Mouse (Mus musculus) hindbrain, postnatal 0 days (tissue): ENCODE measurements around the gene Nolc1. TPM values are rescaled to one million over a fixed set of nuclear protein-coding genes. Genes with fewer than 3 reads are reported as not detected.

Experiments
- ATAC-seq: fragments of 200-750 bp; cut with Nextera tagmentation; 2 replicates; pipeline ENCODE4 v1.8.0; 2017; ENCODE audit warnings: mild to moderate bottlenecking, moderate TSS enrichment, moderate library complexity
- DNase-seq: peaks from one replicate; pipeline ENCODE4 v3.0.0-alpha.2; 2015; ENCODE audit warnings: low spot score
- H3K27ac ChIP-seq: fragments of 300-500 bp; sonication (generic); 2 replicates; pipeline ENCODE4 v1.5.1; 2014; ENCODE audit warnings: mild to moderate bottlenecking
- H3K27me3 ChIP-seq: fragments of 300-500 bp; sonication (generic); 2 replicates; pipeline ENCODE4 v1.6.1; 2014; ENCODE audit warnings: low read length, mixed read lengths; ENCODE audit not compliant: insufficient read depth
- H3K36me3 ChIP-seq: fragments of 300-500 bp; sonication (generic); 2 replicates; pipeline ENCODE4 v1.6.1; 2014; ENCODE audit warnings: low read length, mixed read lengths; ENCODE audit not compliant: insufficient read depth
- H3K4me1 ChIP-seq: fragments of 300-500 bp; sonication (generic); 2 replicates; pipeline ENCODE4 v1.6.1; 2014; ENCODE audit warnings: antibody characterized with exemption, low read length, mixed read lengths; ENCODE audit not compliant: insufficient read depth
- H3K4me2 ChIP-seq: fragments of 300-500 bp; sonication (generic); 2 replicates; pipeline ENCODE4 v1.6.1; 2014; ENCODE audit warnings: low read depth, mild to moderate bottlenecking, low read length, moderate library complexity, mixed read lengths
- H3K4me3 ChIP-seq: fragments of 300-500 bp; sonication (generic); 2 replicates; pipeline ENCODE4 v1.5.1; 2014; ENCODE audit warnings: low read length
- H3K9ac ChIP-seq: fragments of 300-500 bp; sonication (generic); replicated peaks from 2 replicates; pipeline ENCODE4 v1.6.1; 2014; ENCODE audit warnings: mild to moderate bottlenecking, low read length, moderate library complexity, mixed read lengths
- H3K9me3 ChIP-seq: fragments of 300-500 bp; sonication (generic); 2 replicates; pipeline ENCODE4 v1.6.1; 2016; ENCODE audit warnings: low read length, mixed read lengths
- CTCF ChIP-seq: IDR thresholded peaks from 2 replicates; pipeline ENCODE4 v1.5.1; 2016; ENCODE audit warnings: antibody characterized with exemption, control low read depth, low read depth
- WGBS: fragments of 180-500 bp; shearing (Covaris S2); extraction: QIAGEN DNeasy Blood & Tissue Kit; methylation state at CpG from one replicate; pipeline ENCODE4 v1.1.7; 2014; 5-methylcytosine and 5-hydroxymethylcytosine counted together
- polyA plus RNA-seq: library from polyadenylated mRNA; unstranded; fragments of >200 nt; fragmentation: Nextera tagmentation; extraction: Ambion mirVana; gene quantifications from 2 replicates; pipeline ENCODE4 v1.2.1, GENCODE M21; 2015
- total RNA-seq: library from RNA; depleted of rRNA; stranded (reverse); fragments of >200 nt; gene quantifications from 2 replicates; pipeline ENCODE4 v1.2.3, GENCODE M21; 2014; rRNA removed

The Nolc1 gene
- total and polyA plus RNA-seq, 2 experiments from 2014 or later: 26.9 to 61.6 TPM

- peak overlapping the region; percentile 50; the same call in 1 of the 2 replicates for H3K4me2 ChIP-seq
- H3K9me3 ChIP-seq: no peaks in the 10 kb centered on the region
Measured at GRCm38 (mm10) chr19:46131283-46131682, 55.6 kb downstream of the Nolc1 start.

GRCm38 (mm10) chr19:46131694-46132525 lies 56.2 kb downstream of the Nolc1 start, which contains the start of gene Elovl3:
Elovl3 (plus strand) TSS chr19:46131897.
- no peak for TF ChIP-seq CTCF
- Histone ChIP-seq H3K4me3 (peak within 1 kb of the TSS; percentile 26), H3K4me2 (peak within 1 kb of the TSS; percentile 50), H3K9ac (no peak within 1 kb of the TSS), H3K4me1 (peaks cover 17% of the 10 kb centered on the region; the same call in 1 of the 2 replicates), H3K27ac (no peak within 1 kb of the TSS), H3K9me3 (no peaks in the 10 kb centered on the region), H3K36me3 (no peaks in the 10 kb centered on the region), H3K27me3 (peaks cover 29% of the 10 kb centered on the region)
- ATAC-seq (no peak), DNase-seq (peak; percentile 15)
- whole genome bisulfite sequencing: 3% methylated on average over 31 of the region's 31 CpGs

More at GRCm38 (mm10) chr19:46131283-46131682, 55.6 kb downstream of the Nolc1 start:
- peak overlapping the region; percentile 26 for H3K4me3 ChIP-seq
- peaks cover 11% of the 10 kb centered on the region; the same call in 1 of the 2 replicates for H3K4me1 ChIP-seq
- WGBS: 9% methylated on average over 8 of the region's 8 CpGs
- no peak overlapping the region for H3K9ac ChIP-seq
- H3K27me3 ChIP-seq: peaks cover 25% of the 10 kb centered on the region
- no peaks in the 10 kb centered on the region for H3K36me3 ChIP-seq
- DNase-seq (no peak), ATAC-seq (no peak)
- TF ChIP-seq CTCF: no peak
- H3K27ac ChIP-seq: no peak overlapping the region

- no peaks in the 10 kb centered on the region for H3K36me3 ChIP-seq
- no peaks in the 10 kb centered on the region for H3K9me3 ChIP-seq
- H3K4me3 ChIP-seq: no peak overlapping the region
- TF ChIP-seq CTCF: no peak
- H3K9ac ChIP-seq: no peak overlapping the region
- peaks cover 35% of the 10 kb centered on the region for H3K27me3 ChIP-seq
- no peak overlapping the region for H3K27ac ChIP-seq
- peaks cover 20% of the 10 kb centered on the region; the same call in 1 of the 2 replicates for H3K4me1 ChIP-seq
- DNase-seq: no peak
- WGBS: 48% methylated on average over 6 of the region's 6 CpGs
- ATAC-seq: no peak
- no peak overlapping the region for H3K4me2 ChIP-seq
Measured at GRCm38 (mm10) chr19:46132577-46132976, 56.9 kb downstream of the Nolc1 start.

Other genes with a start within 250 kb of the Nolc1 start
- 17.5 and 19.1 TPM in 2 replicates for gene Armh3, start 77.4 kb upstream of the Nolc1 start, total RNA-seq
- gene Armh3, start 77.4 kb upstream of the Nolc1 start, polyA plus RNA-seq: 15.0 and 16.5 TPM in 2 replicates
- gene Hps6, start 72.4 kb upstream of the Nolc1 start, total RNA-seq: 10.6 and 13.1 TPM in 2 replicates
- gene Hps6, start 72.4 kb upstream of the Nolc1 start, polyA plus RNA-seq: 4.7 TPM in 2 replicates
- gene Pprc1, start 31.0 kb upstream of the Nolc1 start, total RNA-seq: 9.3 and 25.0 TPM in 2 replicates
- 7.9 and 9.0 TPM in 2 replicates for gene Pprc1, start 31.0 kb upstream of the Nolc1 start, polyA plus RNA-seq
- 139 and 140 TPM in 2 replicates for gene Ldb1, start 30.6 kb upstream of the Nolc1 start, total RNA-seq
- 76.8 and 83.0 TPM in 2 replicates for gene Ldb1, start 30.6 kb upstream of the Nolc1 start, polyA plus RNA-seq
- gene Elovl3, start 56.0 kb downstream of the Nolc1 start, total RNA-seq: not detected in 2 replicates
- gene Elovl3, start 56.0 kb downstream of the Nolc1 start, polyA plus RNA-seq: not detected in 2 replicates
- 0.21 and 1.7 TPM in 2 replicates for gene Pitx3, start 72.5 kb downstream of the Nolc1 start, total RNA-seq
- 0.16 TPM in 1 of 2 replicates, not detected in the other for gene Pitx3, start 72.5 kb downstream of the Nolc1 start, polyA plus RNA-seq
- gene Gbf1, start 76.6 kb downstream of the Nolc1 start, total RNA-seq: 56.4 and 63.7 TPM in 2 replicates
- gene Gbf1, start 76.6 kb downstream of the Nolc1 start, polyA plus RNA-seq: 51.2 and 52.0 TPM in 2 replicates
- gene Nfkb2, start 228.5 kb downstream of the Nolc1 start, total RNA-seq: 3.5 and 4.7 TPM in 2 replicates
- gene Nfkb2, start 228.5 kb downstream of the Nolc1 start, polyA plus RNA-seq: 1.7 and 1.9 TPM in 2 replicates